Mouse (Mus musculus) kidney, adult 2 months (tissue): ENCODE data around the gene Nmur1.

Source experiments
- CTCF ChIP-seq: fragments of 200-500 bp; conservative IDR thresholded peaks from 2 replicates; pipeline ENCODE4 v1.5.1; 2011; ENCODE audit warnings: low read depth, mild to moderate bottlenecking, control low read depth, low read length, moderate library complexity, mixed read lengths; ENCODE audit not compliant: insufficient read depth, insufficient read length
- POLR2A ChIP-seq: fragments of 200-500 bp; IDR thresholded peaks from one replicate; pipeline ENCODE4 v1.6.1; 2011; ENCODE audit warnings: low read depth, low read length, control low read depth

DNA sequence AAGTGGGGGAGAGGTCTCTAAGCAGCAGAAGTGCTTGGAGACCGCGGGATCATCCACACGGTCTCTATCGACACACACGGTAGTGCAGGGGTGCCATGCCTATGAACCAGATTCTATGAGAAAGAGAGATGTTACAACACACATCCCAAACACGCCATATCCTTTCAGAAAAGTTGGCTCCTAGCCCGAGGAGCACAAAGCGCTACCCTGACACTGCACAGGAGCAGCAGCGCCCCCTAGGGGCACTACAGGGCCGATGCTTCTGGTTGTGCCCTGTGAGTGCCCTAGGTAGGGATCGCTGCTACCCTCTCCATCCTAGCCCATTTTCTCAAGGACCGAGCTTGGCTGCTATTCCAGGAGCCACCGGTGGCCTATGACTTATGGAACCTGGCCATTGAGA is 45.0 kb downstream of the Nmur1 start:
- TF ChIP-seq POLR2A (no peak), CTCF (peak; percentile 81)
